Mouse (Mus musculus): ENCODE data around the gene Car5b.

Car5b gene

DNA sequence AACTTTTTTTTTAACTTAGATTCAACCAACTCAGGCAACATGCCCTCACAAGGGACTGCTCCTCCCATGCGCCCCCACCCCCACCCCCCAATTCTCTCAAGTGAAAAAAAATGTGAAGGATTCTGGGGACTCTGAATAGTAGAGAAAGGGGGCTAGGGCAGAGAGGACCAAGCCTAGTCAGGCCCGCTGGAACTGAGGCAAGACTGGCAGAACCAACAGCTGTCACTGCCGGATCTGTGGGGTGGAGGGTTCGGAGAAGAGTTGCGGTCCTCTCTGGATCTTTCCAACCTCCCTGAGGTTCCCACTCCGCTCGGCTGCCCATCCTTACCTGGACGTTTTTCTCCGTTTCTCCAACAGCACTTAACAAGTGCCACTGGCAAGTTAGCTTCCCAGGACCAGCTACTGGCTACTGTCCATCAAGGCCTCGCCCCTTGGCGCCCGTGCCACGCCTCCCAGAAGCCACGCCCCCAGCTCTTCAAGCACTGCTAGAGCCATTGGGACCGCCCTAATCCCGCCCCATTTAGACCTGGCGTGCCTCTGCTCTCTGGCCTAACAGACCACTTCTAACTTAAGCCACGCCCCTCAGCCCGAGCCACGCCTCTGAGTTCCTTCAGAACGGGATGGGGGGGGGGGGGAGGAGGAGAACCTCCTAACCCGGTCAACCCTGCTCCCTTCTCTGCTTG is at the start of gene Car5b:
Gene Car5b (minus strand): TSS at position 391 of the 683 bp plus-strand sequence.
- DNase-seq (ENCODE audit: low read depth, low spot score): peak; percentile 98

DNA sequence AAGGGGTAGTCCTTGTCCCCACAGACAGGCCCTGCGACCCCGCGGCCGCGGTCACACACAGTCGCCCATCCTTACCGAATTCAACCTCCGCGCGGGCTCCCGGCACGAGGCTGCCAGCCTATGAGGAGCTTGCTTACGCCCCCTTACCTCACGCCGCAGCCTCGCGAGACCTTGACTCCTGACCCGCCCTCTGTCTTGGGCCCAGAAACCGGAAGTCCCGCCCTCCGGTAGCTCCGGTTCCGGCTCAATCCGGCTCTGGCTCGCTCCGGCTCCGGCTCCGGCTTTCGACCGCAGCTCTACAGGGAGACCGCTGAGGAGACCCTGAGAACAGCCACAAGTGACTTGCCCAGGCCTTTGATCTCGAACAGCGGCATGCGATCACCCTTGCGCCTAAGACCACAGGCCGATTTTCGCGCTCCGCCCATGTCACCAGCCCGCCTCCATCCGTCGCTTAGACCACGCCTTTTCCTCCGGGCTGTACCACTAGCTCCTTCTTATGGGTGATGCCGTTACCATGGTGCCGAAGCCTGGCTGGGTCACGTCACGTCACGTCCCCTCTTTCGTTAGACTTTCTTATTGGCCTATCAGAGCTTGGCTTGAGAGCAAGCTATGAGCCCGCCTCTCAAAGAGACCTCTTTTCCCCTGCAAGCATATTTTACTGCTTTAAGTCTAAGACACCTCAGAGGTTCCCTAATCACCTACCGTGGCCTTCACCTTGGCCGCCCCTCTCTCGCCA is 48.4 kb upstream of the Car5b start, which contains the start of gene Siah1b:
Gene Siah1b (minus strand): TSS at position 454 of the 736 bp plus-strand sequence.
- DNase-seq (ENCODE audit: low read depth, low spot score): peak; percentile 94

DNA sequence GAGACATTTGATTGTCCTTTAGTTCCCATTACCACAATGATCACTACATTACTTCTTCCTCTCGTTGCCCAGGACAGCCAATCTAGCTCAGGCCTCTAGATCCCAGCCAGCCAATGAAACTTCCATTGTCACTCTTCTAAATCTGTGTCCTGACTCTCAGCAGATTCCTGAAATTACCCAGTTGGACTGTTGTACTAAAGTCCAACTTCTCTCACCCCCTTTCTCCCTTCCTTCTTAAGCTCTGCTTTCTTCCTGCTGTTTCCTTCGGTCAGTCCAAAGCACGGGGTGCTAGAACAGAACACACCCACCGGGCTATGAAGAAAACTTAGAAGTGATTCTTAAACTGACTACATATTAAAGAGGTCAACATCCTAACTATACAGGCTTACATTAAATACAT is 41.2 kb upstream of the Car5b start:
- DNase-seq (ENCODE audit: low read depth, low spot score): no peak

GRCm38 (mm10) chrX:164066185-164066584 is 38.4 kb upstream of the Car5b start:
- DNase-seq (ENCODE audit: low read depth, low spot score): peak; percentile 87

DNA sequence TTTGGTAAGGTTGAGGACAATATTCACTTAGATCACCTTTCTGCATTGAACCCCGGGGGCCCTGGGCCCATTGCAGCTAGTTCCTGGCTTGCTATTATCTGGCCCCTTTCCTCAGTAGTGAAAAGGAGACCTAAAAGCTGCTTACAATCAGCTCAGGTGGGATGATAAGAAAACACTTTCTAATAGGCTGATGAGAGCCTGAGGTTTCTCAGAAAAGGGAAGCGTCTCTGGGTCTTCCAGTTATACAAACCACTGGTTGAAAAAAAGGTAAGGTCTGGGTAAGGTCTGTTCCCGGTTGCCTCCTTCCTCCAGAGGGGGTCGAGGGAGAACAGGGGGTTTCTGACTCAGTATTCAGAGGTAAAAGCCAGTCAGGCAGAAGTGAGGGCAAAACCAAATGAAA is 31.3 kb upstream of the Car5b start:
- DNase-seq (ENCODE audit: low read depth, low spot score): no peak

- no peak for DNase-seq (ENCODE audit: low read depth, low spot score)
Observed at GRCm38 (mm10) chrX:164058523-164058922, 30.7 kb upstream of the Car5b start.

GRCm38 (mm10) chrX:164055726-164056125 is 27.9 kb upstream of the Car5b start:
- DNase-seq (ENCODE audit: low read depth, low spot score): no peak

DNA sequence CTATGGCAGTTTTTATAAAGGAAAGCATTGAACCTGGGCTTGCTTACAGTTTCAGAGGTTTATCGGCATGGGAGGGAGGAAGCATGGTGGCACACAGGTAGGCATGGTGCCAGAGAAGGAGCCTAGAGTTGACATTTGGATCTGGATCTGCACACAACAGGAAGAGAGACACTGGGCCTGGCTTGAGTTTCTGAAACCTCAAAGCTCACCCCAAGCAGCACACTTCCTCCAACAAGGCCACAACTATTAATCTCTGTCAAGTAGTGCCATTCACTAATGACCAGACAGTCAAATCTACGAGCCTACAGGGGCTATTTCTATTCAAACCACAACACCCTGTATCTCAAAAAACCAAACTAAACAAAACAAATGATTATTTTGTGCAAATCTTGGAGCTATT is 18.9 kb upstream of the Car5b start:
- no peak for DNase-seq (ENCODE audit: low read depth, low spot score)

- DNase-seq (ENCODE audit: low read depth, low spot score): no peak
Observed at GRCm38 (mm10) chrX:164042069-164042468, 14.3 kb upstream of the Car5b start.

- no peak for DNase-seq (ENCODE audit: low read depth, low spot score)
Observed at GRCm38 (mm10) chrX:164038882-164039281, 11.1 kb upstream of the Car5b start.

- DNase-seq (ENCODE audit: low read depth, low spot score): no peak
Observed at GRCm38 (mm10) chrX:164035931-164036330, 8.1 kb upstream of the Car5b start.

GRCm38 (mm10) chrX:164035401-164035800 is 7.6 kb upstream of the Car5b start:
- DNase-seq (ENCODE audit: low read depth, low spot score): no peak

- no peak for DNase-seq (ENCODE audit: low read depth, low spot score)
Observed at GRCm38 (mm10) chrX:164032526-164032925, 4.7 kb upstream of the Car5b start.

DNA sequence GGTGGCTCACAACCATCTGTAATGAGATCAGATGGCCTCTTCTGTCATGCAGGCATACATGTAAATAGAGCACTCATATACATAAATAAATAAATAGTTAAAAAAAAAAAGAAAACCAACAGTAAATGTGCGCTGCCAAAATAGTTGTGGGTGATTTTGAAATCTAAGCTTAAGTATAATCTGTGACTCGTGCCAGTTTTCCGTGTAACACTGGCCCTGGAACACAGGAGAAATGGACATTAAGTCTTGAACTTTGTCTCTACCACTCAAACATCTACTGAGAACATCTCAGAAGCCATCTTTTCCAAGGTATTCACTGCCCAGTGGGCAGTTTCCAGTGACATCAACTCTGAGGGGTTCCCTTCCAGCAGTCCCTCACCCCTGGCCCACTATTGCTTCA is 12.2 kb downstream of the Car5b start:
- DNase-seq (ENCODE audit: low read depth, low spot score): peak; percentile 79

DNA sequence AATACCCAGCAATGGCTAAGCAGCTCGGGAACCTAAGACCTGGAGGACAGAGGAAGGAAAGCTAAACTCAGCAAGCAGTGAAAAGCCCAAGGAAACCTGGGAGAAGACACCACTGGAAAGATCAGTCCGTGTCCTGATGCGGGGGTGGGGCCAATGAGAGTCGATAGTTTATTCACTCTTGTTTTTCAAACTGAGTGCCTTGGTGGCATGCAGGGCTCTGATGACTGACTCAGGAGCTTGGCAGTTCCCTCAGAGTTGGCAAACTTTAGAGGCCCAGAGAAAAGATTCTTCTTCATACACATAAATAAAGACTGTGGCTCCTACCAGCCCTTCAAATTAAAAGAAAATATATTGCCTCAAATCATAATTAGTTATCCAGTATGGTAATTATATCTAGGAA is 12.8 kb downstream of the Car5b start:
- peak; percentile 58 for DNase-seq (ENCODE audit: low read depth, low spot score)

DNA sequence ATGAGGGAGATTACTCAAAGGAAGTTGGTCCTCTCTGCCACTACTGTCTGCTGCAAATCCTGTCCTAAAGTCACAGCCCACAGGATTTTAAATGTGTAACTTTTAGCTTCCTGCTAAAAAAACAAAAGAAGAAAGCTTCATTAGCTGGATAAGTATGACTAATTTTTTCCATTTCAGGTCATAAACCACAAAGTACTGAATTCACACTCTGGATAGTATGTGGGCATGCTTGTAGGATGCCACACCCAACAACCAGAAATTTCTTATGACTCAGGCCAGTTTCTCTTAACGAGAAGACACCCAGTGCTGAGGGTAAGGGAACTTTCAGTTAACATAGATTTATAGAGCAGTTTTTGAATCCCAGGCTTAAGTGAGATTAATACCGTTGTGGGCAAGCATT is 14.5 kb downstream of the Car5b start:
- peak; percentile 88 for DNase-seq (ENCODE audit: low read depth, low spot score)

GRCm38 (mm10) chrX:164004809-164005208 is 23.0 kb downstream of the Car5b start:
- DNase-seq (ENCODE audit: low read depth, low spot score): peak; percentile 70

DNA sequence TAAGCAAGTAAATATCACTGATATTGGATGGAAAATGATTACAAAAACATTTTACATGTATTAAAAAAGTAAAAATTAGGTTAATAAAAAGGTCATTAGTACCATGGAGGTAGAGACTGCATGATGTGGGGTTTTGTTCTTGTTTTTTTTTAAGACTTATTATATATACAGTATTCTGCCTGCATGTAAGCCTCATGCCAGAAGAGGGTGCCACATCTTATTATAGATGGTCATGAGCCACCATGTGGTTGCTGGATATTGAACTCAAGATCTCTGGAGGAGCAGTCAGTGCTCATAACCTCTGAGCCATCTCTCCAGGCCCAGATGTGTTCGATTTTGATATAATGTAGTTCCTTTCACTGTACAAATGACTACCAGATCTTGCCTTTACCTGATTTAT is 27.9 kb downstream of the Car5b start:
- DNase-seq (ENCODE audit: low read depth, low spot score): peak; percentile 48

DNA sequence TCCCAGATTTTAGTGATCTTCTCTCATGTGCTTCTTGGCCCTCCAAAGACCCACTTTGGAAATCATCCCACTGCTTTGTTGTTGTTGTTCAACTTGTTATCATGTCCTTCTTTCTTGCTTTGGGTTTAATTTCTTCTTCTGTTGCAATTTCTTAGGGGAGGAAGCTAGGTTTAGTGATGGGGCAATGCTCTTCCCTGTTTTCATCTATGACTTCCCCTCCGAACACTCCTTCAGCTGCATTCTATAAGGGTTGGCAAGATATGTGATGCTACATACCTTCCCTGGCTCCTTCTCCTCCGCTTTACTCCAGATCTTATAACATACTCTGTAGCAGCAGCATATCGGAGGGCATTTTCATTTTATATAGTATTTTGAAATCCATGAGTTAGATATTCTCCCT is 31.0 kb downstream of the Car5b start:
- DNase-seq (ENCODE audit: low read depth, low spot score): no peak

DNA sequence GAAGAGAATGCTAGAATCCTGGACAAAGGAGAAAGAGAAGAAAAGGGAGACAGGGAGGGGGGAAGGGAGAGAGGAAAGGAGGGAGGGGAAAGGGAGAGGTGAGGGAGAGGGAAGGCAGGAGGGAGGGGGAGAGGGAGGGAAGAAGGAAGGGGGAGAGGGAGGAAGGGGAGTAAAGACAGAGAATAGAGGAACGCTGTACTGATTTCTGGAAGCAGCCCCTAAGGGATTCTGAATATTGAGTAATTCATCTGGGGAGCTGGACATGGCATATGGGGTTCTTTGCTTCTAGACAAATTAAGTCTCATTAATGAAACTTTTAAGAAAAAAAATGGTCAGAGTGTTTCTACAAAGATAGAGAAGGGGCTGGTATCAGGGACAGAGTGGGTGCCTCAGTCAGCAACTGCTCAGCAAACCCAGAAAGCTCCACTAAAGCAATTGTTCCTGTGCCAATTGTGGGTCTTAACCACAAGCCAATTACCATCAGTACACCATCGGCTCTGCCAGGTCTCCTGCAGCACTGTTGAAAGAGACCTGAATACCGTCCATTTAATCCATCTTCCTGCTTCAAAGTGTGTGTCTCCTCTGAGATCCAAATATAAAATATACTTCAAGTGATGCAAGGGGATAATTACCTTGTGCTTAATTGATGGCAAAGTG is 40.0 kb downstream of the Car5b start:
- no peak for DNase-seq (ENCODE audit: low read depth, low spot score)

GRCm38 (mm10) chrX:163982129-163982528 is 45.7 kb downstream of the Car5b start:
- no peak for DNase-seq (ENCODE audit: low read depth, low spot score)

- DNase-seq (ENCODE audit: low read depth, low spot score): no peak
Observed at GRCm38 (mm10) chrX:163981500-163981899, 46.3 kb downstream of the Car5b start.

GRCm38 (mm10) chrX:163981092-163981491 is 46.7 kb downstream of the Car5b start:
- no peak for DNase-seq (ENCODE audit: low read depth, low spot score)

Data from 3T3-L1 (cell line).